Mouse (Mus musculus): Measurements from ENCODE around the gene Dnajc1.

Dnajc1 gene

GRCm38 (mm10) chr2:18195691-18196396 is 196.8 kb downstream of the Dnajc1 start:
- peak; percentile 56 for DNase-seq (ENCODE audit: low spot score)

- no peak for DNase-seq (ENCODE audit: low spot score)
These were observed 197.3 kb downstream of the Dnajc1 start for GRCm38 (mm10) chr2:18195285-18195684.

- DNase-seq (ENCODE audit: low spot score) = no peak
These were observed 204.3 kb downstream of the Dnajc1 start for GRCm38 (mm10) chr2:18188367-18188766.

DNA sequence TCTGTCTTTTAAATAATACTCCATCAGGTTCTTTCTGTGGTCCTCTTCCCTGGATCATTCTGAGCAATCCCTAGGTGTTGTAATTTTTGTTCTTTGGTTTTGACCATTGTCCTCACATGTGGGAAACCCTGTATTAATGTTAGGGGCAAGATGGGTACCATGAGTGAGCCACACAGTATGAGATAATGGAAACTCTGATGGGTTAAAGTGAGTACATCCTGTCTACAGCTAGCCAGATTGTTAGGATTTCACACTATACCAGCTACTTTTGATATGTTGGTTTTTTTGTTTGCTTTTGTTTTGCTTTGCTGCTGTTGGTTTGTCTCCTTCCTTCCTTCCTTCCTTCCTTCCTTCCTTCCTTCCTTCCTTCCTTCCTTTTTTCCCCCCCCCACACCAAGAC is 209.6 kb downstream of the Dnajc1 start:
- no peak for DNase-seq (ENCODE audit: low spot score)

- DNase-seq (ENCODE audit: low spot score) = peak; percentile 7
These were observed 211.0 kb downstream of the Dnajc1 start for GRCm38 (mm10) chr2:18181631-18182030.

GRCm38 (mm10) chr2:18180323-18180722 is 212.3 kb downstream of the Dnajc1 start:
- no peak for DNase-seq (ENCODE audit: low spot score)

DNA sequence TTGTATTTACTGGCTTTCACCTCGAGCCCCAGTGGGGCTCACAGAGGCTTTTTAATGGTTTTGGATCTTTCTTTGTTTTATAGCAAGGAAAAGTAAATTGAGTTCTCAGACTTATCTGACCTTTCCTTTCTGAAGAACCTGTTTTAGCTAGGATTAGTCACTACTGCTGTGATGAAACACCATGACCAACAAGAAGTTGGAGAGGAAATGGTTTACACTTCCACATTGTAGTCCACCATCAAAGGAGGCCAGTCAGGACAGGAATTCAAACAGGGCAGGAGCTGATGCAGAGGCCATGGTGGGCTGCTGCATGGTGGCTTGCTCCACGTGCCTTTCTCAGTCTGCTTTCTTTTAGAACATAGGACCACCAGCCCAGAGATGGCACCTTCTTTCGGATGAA is 216.4 kb downstream of the Dnajc1 start:
- DNase-seq (ENCODE audit: low spot score) = no peak

DNA sequence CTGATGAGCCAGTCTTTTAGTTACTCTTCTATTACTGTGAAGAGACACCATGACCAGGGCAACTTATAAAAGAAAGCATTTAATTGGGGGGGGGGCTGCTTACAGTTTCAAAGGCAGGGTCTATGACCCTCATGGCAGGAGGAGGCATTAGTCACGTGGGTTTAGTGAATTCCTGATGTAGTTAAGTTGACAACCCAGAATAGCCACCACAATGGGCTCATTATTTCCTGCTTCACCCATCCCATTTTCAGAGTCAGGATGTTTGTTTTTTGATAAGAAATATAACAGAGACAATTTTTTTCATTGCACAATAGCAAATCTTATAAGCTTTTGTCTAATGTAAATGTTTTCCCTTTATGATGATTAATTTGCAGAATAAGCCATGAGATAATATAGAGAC is 217.4 kb downstream of the Dnajc1 start:
- no peak for DNase-seq (ENCODE audit: low spot score)

GRCm38 (mm10) chr2:18169174-18169948 is 223.3 kb downstream of the Dnajc1 start:
- no peak for DNase-seq (ENCODE audit: low spot score)

GRCm38 (mm10) chr2:18165511-18165910 is 227.1 kb downstream of the Dnajc1 start:
- no peak for DNase-seq (ENCODE audit: low spot score)

- DNase-seq (ENCODE audit: low spot score) = no peak
These were observed 231.6 kb downstream of the Dnajc1 start for GRCm38 (mm10) chr2:18160992-18161391.

GRCm38 (mm10) chr2:18159426-18159825 is 233.2 kb downstream of the Dnajc1 start:
- DNase-seq (ENCODE audit: low spot score) = no peak

- no peak for DNase-seq (ENCODE audit: low spot score)
These were observed 236.5 kb downstream of the Dnajc1 start for GRCm38 (mm10) chr2:18156131-18156530.

Data from adipocyte (in vitro differentiated cells).